In the genomic region with DNA sequence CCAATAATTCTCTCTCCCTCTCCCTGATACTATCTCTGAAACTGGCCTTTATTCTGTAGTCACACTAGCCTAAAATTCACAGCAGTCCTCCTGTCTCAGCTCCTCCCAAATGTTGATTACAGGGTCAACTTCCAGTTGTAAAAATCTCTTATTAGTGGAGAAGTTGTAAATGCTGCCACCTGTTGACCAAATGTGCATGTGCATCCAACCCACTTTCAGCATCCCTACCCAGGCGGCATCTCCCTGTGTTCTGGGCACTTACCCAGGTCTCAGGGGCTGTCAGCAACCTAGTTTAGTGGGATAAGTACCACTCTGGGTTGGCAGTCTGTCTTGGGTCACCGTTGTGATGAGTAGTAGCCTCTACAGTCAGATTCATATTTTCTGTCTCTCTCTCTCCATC, we compare ENCODE assay signal across 8 mouse cellular contexts. TPM values are rescaled to one million over a fixed set of nuclear protein-coding genes. Genes with fewer than 3 reads are reported as not detected.
DNase-seq lines count a peak whose midpoint lies in the region; ATAC-seq and TF ChIP-seq lines count a peak whose summit lies in the region.

No protein-coding gene starts in this region.

- H3K4me3 ChIP-seq in hindbrain, embryonic 10.5 days = no peak overlapping the region
- no peak overlapping the region for H3K4me3 ChIP-seq in hindbrain, embryonic 13.5 days
- no peak overlapping the region for H3K4me3 ChIP-seq in lung, adult 2 months (replicated peaks; ENCODE audit: extremely low read depth, low read depth, low read length)

- TF ChIP-seq CTCF in lung, adult 2 months (IDR thresholded peaks at IDR 0.05; ENCODE audit: insufficient read depth, low read length) = peak; percentile 69

- WGBS in hindbrain, embryonic 10.5 days = 60% methylated on average over 2 of the region's 2 CpGs
- WGBS in hindbrain, embryonic 13.5 days = 56% methylated on average over 2 of the region's 2 CpGs
- WGBS in lung, adult 2 months = 28% methylated on average over 2 of the region's 2 CpGs

- H3K4me2 ChIP-seq in hindbrain, embryonic 13.5 days = no peak overlapping the region

- ATAC-seq in hindbrain, embryonic 13.5 days (ENCODE audit: low FRiP score) = no peak

- peak; percentile 23 for DNase-seq in hindbrain, embryonic 10.5 days (ENCODE audit: low spot score)
- peak; percentile 52 for DNase-seq in MN1 (ENCODE audit: low spot score)
- DNase-seq in cerebellum, adult 9-11 months = peak; percentile 85
- DNase-seq in gastrocnemius, postnatal 10 days = peak; percentile 48
- DNase-seq in kidney, postnatal 4 days = peak; percentile 57 to 66
- peak; percentile 30 for DNase-seq in lung, adult 2 months
- peak; percentile 61 for DNase-seq in splenic B cell, adult 2 months (ENCODE audit: low read depth, low spot score)

- no peaks in the 10 kb centered on the region for H3K27me3 ChIP-seq in hindbrain, embryonic 10.5 days (ENCODE audit: insufficient read depth, poor library complexity, severe bottlenecking)
- H3K27me3 ChIP-seq in hindbrain, embryonic 13.5 days = no peaks in the 10 kb centered on the region
- no peaks in the 10 kb centered on the region for H3K27me3 ChIP-seq in splenic B cell, adult 2 months (ENCODE audit: control insufficient read depth, insufficient read depth, low read length, poor library complexity, severe bottlenecking)

- no peaks in the 10 kb centered on the region for H3K4me1 ChIP-seq in hindbrain, embryonic 10.5 days (replicated peaks)
- H3K4me1 ChIP-seq in hindbrain, embryonic 13.5 days (replicated peaks) = no peaks in the 10 kb centered on the region
- no peaks in the 10 kb centered on the region for H3K4me1 ChIP-seq in lung, adult 2 months (ENCODE audit: control insufficient read depth, insufficient read depth, low read length)

- H3K36me3 ChIP-seq in hindbrain, embryonic 10.5 days = peaks cover 28% of the 10 kb centered on the region
- no peaks in the 10 kb centered on the region for H3K36me3 ChIP-seq in hindbrain, embryonic 13.5 days
- no peaks in the 10 kb centered on the region for H3K36me3 ChIP-seq in splenic B cell, adult 2 months (ENCODE audit: control insufficient read depth, insufficient read depth, low read length, poor library complexity, severe bottlenecking)

- no peak overlapping the region for H3K27ac ChIP-seq in hindbrain, embryonic 10.5 days
- no peak overlapping the region for H3K27ac ChIP-seq in hindbrain, embryonic 13.5 days

- no peak for TF ChIP-seq POLR2A in lung, adult 2 months (IDR thresholded peaks at IDR 0.05; ENCODE audit: borderline replicate concordance, extremely low read depth, low read depth, low read length)

- H3K9me3 ChIP-seq in hindbrain, embryonic 10.5 days = no peaks in the 10 kb centered on the region
- no peaks in the 10 kb centered on the region for H3K9me3 ChIP-seq in hindbrain, embryonic 13.5 days

- H3K9ac ChIP-seq in hindbrain, embryonic 13.5 days = no peak overlapping the region

RNA-seq across cellular contexts. Expression of a gene that starts 38.1 kb away (rescaled TPM):
- polyA plus RNA-seq in hindbrain, embryonic 10.5 days (2016; fragmentation: Nextera tagmentation; extraction: Ambion mirVana) = 1.6 and 3.7 TPM in 2 replicates
- 31.2 and 33.5 TPM in 2 replicates for polyA plus RNA-seq in hindbrain, embryonic 13.5 days (2015; fragmentation: Nextera tagmentation; extraction: Ambion mirVana)
- under 1 TPM; 0.73 to 0.90 TPM for total RNA-seq in gastrocnemius, postnatal 10 days (2021)
- polyA plus RNA-seq in lung, adult 2 months (2012; rRNA removed) = 1.2 and 1.9 TPM in 2 replicates

RNA-seq across cellular contexts. Expression of a gene that starts 39.3 kb away (rescaled TPM):
- polyA plus RNA-seq in hindbrain, embryonic 10.5 days (2016; fragmentation: Nextera tagmentation; extraction: Ambion mirVana) = 23.9 and 44.1 TPM in 2 replicates
- 7.5 and 7.9 TPM in 2 replicates for polyA plus RNA-seq in hindbrain, embryonic 13.5 days (2015; fragmentation: Nextera tagmentation; extraction: Ambion mirVana)
- total RNA-seq in gastrocnemius, postnatal 10 days (2021) = 1 to 10 TPM; 7.4 to 8.8 TPM
- polyA plus RNA-seq in lung, adult 2 months (2012; rRNA removed) = 1.6 and 1.7 TPM in 2 replicates

Comparison
In these comparisons a context has a peak if more than half of its experiments do, and no peak if none do; other contexts are left out.
1. DNase-seq: peak in every context shown above with its lines; median percentile 85 in cerebellum, adult 9-11 months; 62 in kidney, postnatal 4 days; 61 in splenic B cell, adult 2 months; 52 in MN1; 48 in gastrocnemius, postnatal 10 days; 30 in lung, adult 2 months; 23 in hindbrain, embryonic 10.5 days.